Mouse (Mus musculus) duodenum, adult 2 months (tissue): Measurements from ENCODE around the gene Gm28557. TPM values are rescaled to one million over a fixed set of nuclear protein-coding genes. Genes with fewer than 3 reads are reported as not detected.

ENCODE experiments used
- polyA plus RNA-seq: library from polyadenylated mRNA; depleted of rRNA; stranded (reverse); fragments of >200 nt; gene quantifications from 2 replicates; pipeline ENCODE4 v1.2.3, GENCODE M21; 2012; ENCODE audit warnings: low replicate concordance; rRNA removed

The Gm28557 gene
- 0.91 and 0.95 TPM in 2 replicates for polyA plus RNA-seq

GRCm38 (mm10) chr13:67108194-67108820 lies at the start of gene Gm28557:
Gene Gm28557 (minus strand): TSS chr13:67108604.

GRCm38 (mm10) chr13:67121360-67121759 lies 13.0 kb upstream of the Gm28557 start, which contains the start of gene Zfp759:
Gene Zfp759 (plus strand): TSS chr13:67121660.

GRCm38 (mm10) chr13:67116163-67116562 lies 7.8 kb upstream of the Gm28557 start, which contains the start of gene Rslcan18:
Gene Rslcan18 (minus strand): TSS chr13:67116263.

DNA sequence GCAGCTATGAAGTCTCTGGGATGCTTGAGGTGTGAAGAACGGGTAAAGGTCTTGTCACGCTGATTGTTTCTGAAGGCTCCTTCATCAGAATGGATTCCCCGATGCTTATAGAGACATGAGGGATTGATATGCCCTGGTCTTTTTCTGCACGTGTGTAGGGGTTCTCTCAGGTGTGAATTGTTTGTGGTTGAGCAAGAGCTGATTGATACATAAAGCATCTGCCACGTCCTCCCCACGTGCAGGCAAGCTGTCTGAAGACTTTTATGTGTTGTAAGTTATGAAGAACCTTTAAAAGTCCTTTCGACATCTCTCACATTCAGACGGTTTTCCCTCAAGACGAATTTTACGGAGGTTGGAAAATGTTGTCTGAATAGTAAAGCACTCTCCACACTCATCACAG lies 10.5 kb downstream of the Gm28557 start, which contains the start of gene Zfp708:
Zfp708 (minus strand) TSS at position 101 of the 400 bp plus-strand sequence.

DNA sequence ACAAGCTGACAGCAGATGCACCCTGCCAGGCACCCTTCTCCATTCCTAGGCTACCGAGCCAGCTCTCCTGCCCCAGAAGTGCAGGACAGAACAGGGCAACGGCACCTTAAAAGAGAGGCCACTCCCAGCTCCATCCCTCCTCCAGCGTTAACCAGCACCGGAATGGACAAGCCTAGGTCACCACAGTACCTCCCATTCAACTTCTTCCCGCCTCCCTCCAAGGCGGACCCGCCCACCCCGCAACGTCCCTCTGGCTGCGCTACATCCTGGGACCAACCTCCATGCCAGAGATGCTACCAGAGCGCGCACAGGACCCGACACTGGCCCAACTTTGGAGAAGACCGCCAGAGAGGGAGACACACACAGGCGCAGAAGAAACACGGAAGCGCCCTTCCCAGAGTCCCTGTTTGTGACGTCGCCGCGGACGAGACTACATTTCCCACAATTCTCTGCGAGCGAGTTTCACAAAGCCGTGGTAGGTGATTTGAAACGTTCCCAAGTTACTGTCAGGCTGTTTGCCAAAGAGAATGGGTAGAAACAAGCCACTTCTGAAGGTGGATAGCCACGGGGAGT lies 47.5 kb downstream of the Gm28557 start, which contains the start of gene Zfp712:
Zfp712 (minus strand) TSS at position 385 of the 573 bp plus-strand sequence.

Other genes starting within 250 kb of the Gm28557 start
- gene Gm10767, start 203.7 kb downstream of the Gm28557 start, polyA plus RNA-seq: 0.06 and 0.15 TPM in 2 replicates
- gene Zfp712, start 47.4 kb downstream of the Gm28557 start, polyA plus RNA-seq: not detected in 2 replicates
- not detected in 2 replicates for gene Zfp708, start 10.6 kb downstream of the Gm28557 start, polyA plus RNA-seq
- gene Rslcan18, start 7.7 kb upstream of the Gm28557 start, polyA plus RNA-seq: not detected in 2 replicates
- 0.02 TPM in 1 of 2 replicates, not detected in the other for gene Zfp759, start 13.1 kb upstream of the Gm28557 start, polyA plus RNA-seq
- gene Rsl1, start 64.6 kb upstream of the Gm28557 start, polyA plus RNA-seq: 0.53 TPM in 1 of 2 replicates, not detected in the other
- 0.06 TPM in 1 of 2 replicates, not detected in the other for gene Zfp455, start 85.9 kb upstream of the Gm28557 start, polyA plus RNA-seq
- 0.05 and 0.07 TPM in 2 replicates for gene Zfp458, start 169.9 kb upstream of the Gm28557 start, polyA plus RNA-seq
- 0.42 and 0.62 TPM in 2 replicates for gene Zfp457, start 197.9 kb upstream of the Gm28557 start, polyA plus RNA-seq
- 0.09 and 0.11 TPM in 2 replicates for gene Zfp595, start 224.0 kb upstream of the Gm28557 start, polyA plus RNA-seq